Mouse (Mus musculus) midbrain, postnatal 0 days (tissue): ENCODE data around the gene Notch3. TPM values are rescaled to one million over a fixed set of nuclear protein-coding genes. Genes with fewer than 3 reads are reported as not detected.
A peak's percentile ranks its signal among the peaks of the same experiment; 100 is the strongest.
"Not testable (repeated sequence)": the region's sequence is repeated elsewhere in the genome, so short reads cannot be mapped to it uniquely, and the experiment has no call there.

Experiments used
- ATAC-seq: fragments of 200-750 bp; cut with Nextera tagmentation; 2 replicates; pipeline ENCODE4 v1.8.0; 2017; ENCODE audit warnings: moderate number of reproducible peaks, mild to moderate bottlenecking, moderate TSS enrichment, moderate library complexity; ENCODE audit not compliant: low FRiP score
- DNase-seq: peaks from one replicate; pipeline ENCODE4 v3.0.0-alpha.2; 2015; ENCODE audit warnings: low spot score
- H3K27ac ChIP-seq: fragments of 300-500 bp; sonication (generic); 2 replicates; pipeline ENCODE4 v1.5.1; 2014; ENCODE audit warnings: low read depth, mild to moderate bottlenecking, low read length, mixed read lengths
- H3K27me3 ChIP-seq: fragments of 300-500 bp; sonication (generic); 2 replicates; pipeline ENCODE4 v1.6.1; 2014; ENCODE audit warnings: low read length, control low read depth, mixed read lengths; ENCODE audit not compliant: insufficient read depth
- H3K36me3 ChIP-seq: fragments of 300-500 bp; sonication (generic); 2 replicates; pipeline ENCODE4 v1.6.1; 2014; ENCODE audit warnings: low read length, control low read depth, mixed read lengths; ENCODE audit not compliant: insufficient read depth
- H3K4me1 ChIP-seq: fragments of 300-500 bp; sonication (generic); 2 replicates; pipeline ENCODE4 v1.6.1; 2014; ENCODE audit warnings: mild to moderate bottlenecking, control low read depth, antibody characterized with exemption, low read length, mixed read lengths; ENCODE audit not compliant: insufficient read depth
- H3K4me2 ChIP-seq: fragments of 300-500 bp; sonication (generic); 2 replicates; pipeline ENCODE4 v1.6.1; 2014; ENCODE audit warnings: low read depth, mild to moderate bottlenecking, low read length, mixed read lengths; ENCODE audit not compliant: poor library complexity, severe bottlenecking
- H3K4me3 ChIP-seq: fragments of 300-500 bp; sonication (generic); 2 replicates; pipeline ENCODE4 v1.5.1; 2014; ENCODE audit warnings: low read depth, mild to moderate bottlenecking, low read length, moderate library complexity
- H3K9ac ChIP-seq: fragments of 300-500 bp; sonication (generic); replicated peaks from 2 replicates; pipeline ENCODE4 v1.6.1; 2014; ENCODE audit warnings: mild to moderate bottlenecking, low read length, moderate library complexity, mixed read lengths; ENCODE audit not compliant: poor library complexity, severe bottlenecking
- H3K9me3 ChIP-seq: fragments of 300-500 bp; sonication (generic); 2 replicates; pipeline ENCODE4 v1.6.1; 2016; ENCODE audit warnings: low read length, control low read depth
- CTCF ChIP-seq: IDR thresholded peaks from 2 replicates; pipeline ENCODE4 v1.5.1; 2016; ENCODE audit warnings: antibody characterized with exemption, mild to moderate bottlenecking
- WGBS: fragments of 180-500 bp; shearing (Covaris S2); extraction: QIAGEN DNeasy Blood & Tissue Kit; methylation state at CpG from one replicate; pipeline ENCODE4 v1.1.7; 2014; 5-methylcytosine and 5-hydroxymethylcytosine counted together
- polyA plus RNA-seq: library from polyadenylated mRNA; unstranded; fragments of >200 nt; fragmentation: Nextera tagmentation; extraction: Ambion mirVana; gene quantifications from 2 replicates; pipeline ENCODE4 v1.2.1, GENCODE M21; 2015
- total RNA-seq: library from RNA; depleted of rRNA; stranded (reverse); fragments of >200 nt; gene quantifications from 2 replicates; pipeline ENCODE4 v1.2.3, GENCODE M21; 2014; rRNA removed

The Notch3 gene
- total RNA-seq, result 42.4 and 43.9 TPM in 2 replicates
- 5.2 and 5.7 TPM in 2 replicates for polyA plus RNA-seq

GRCm38 (mm10) chr17:32166687-32167086, at the start of gene Notch3:
Notch3 (minus strand) TSS chr17:32166852.
- no peaks in the 10 kb centered on the region for H3K27me3 ChIP-seq
- no peaks in the 10 kb centered on the region for H3K4me1 ChIP-seq
- no peaks in the 10 kb centered on the region for H3K36me3 ChIP-seq
- H3K4me3 ChIP-seq, result peak within 1 kb of the TSS; percentile 44
- H3K27ac ChIP-seq, result peak within 1 kb of the TSS; percentile 72
- H3K9me3 ChIP-seq, result no peaks in the 10 kb centered on the region
- TF ChIP-seq CTCF, result no peak
- ATAC-seq (0 out of 2 replicates have a peak, but pooled peaks have one; percentile 29), DNase-seq (peak; percentile 61)
- H3K4me2 ChIP-seq, result peak within 1 kb of the TSS; percentile 96
- H3K9ac ChIP-seq, result peak within 1 kb of the TSS; percentile 55
- 1% methylated on average over 34 of the region's 39 CpGs for WGBS

GRCm38 (mm10) chr17:32215587-32215986, 48.9 kb upstream of the Notch3 start:
- H3K27me3 ChIP-seq, H3K9ac ChIP-seq, H3K27ac ChIP-seq, ATAC-seq, H3K9me3 ChIP-seq, H3K4me2 ChIP-seq, H3K4me3 ChIP-seq, DNase-seq, H3K4me1 ChIP-seq: not testable (repeated sequence)
- peaks cover 40% of the 10 kb centered on the region for H3K36me3 ChIP-seq
- 75% methylated on average over 4 of the region's 4 CpGs for WGBS
- TF ChIP-seq CTCF, result peak; percentile 46

DNA sequence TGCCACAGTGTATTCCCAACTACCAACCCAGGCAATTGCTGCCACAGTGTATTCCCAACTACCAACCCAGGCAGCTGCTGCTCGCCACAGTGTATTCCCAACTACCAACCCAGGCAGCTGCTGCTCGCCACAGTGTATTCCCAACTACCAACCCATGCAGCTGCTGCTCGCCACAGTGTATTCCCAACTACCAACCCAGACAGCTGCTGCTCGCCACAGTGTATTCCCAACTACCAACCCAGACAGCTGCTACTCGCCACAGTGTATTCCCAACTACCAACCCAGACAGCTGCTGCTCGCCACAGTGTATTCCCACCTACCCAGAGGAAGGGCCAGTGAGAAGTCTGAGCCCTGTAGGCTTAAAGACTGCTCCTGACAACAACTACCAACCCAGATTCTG, 44.9 kb upstream of the Notch3 start:
- H3K4me1 ChIP-seq, ATAC-seq, DNase-seq, H3K27me3 ChIP-seq, H3K4me2 ChIP-seq, H3K27ac ChIP-seq, H3K9ac ChIP-seq, H3K4me3 ChIP-seq, H3K9me3 ChIP-seq: not testable (repeated sequence)
- peaks cover 48% of the 10 kb centered on the region for H3K36me3 ChIP-seq
- 90% methylated on average over 6 of the region's 6 CpGs for WGBS

- 27% methylated on average over 3 of the region's 3 CpGs for WGBS
- H3K4me3 ChIP-seq, result no peak overlapping the region
- no peaks in the 10 kb centered on the region for H3K27me3 ChIP-seq
- no peak for ATAC-seq
- no peak overlapping the region for H3K9ac ChIP-seq
- H3K36me3 ChIP-seq, result peaks cover 53% of the 10 kb centered on the region
- DNase-seq, result peak; percentile 81
- H3K4me1 ChIP-seq, result no peaks in the 10 kb centered on the region
- H3K9me3 ChIP-seq, result no peaks in the 10 kb centered on the region
- no peak overlapping the region for H3K4me2 ChIP-seq
- no peak overlapping the region for H3K27ac ChIP-seq
- TF ChIP-seq CTCF, result peak; percentile 89
Measured at GRCm38 (mm10) chr17:32209752-32210151, 43.1 kb upstream of the Notch3 start.

- TF ChIP-seq CTCF, result no peak
- no peaks in the 10 kb centered on the region for H3K9me3 ChIP-seq
- H3K4me2 ChIP-seq, result no peak overlapping the region
- peaks cover 47% of the 10 kb centered on the region for H3K36me3 ChIP-seq
- no peak for ATAC-seq
- no peak overlapping the region for H3K27ac ChIP-seq
- no peak overlapping the region for H3K9ac ChIP-seq
- no peaks in the 10 kb centered on the region for H3K4me1 ChIP-seq
- peak; percentile 24 for DNase-seq
- 70% methylated on average over 6 of the region's 6 CpGs for WGBS
- H3K4me3 ChIP-seq, result no peak overlapping the region
- no peaks in the 10 kb centered on the region for H3K27me3 ChIP-seq
Measured at GRCm38 (mm10) chr17:32209144-32209543, 42.5 kb upstream of the Notch3 start.

DNA sequence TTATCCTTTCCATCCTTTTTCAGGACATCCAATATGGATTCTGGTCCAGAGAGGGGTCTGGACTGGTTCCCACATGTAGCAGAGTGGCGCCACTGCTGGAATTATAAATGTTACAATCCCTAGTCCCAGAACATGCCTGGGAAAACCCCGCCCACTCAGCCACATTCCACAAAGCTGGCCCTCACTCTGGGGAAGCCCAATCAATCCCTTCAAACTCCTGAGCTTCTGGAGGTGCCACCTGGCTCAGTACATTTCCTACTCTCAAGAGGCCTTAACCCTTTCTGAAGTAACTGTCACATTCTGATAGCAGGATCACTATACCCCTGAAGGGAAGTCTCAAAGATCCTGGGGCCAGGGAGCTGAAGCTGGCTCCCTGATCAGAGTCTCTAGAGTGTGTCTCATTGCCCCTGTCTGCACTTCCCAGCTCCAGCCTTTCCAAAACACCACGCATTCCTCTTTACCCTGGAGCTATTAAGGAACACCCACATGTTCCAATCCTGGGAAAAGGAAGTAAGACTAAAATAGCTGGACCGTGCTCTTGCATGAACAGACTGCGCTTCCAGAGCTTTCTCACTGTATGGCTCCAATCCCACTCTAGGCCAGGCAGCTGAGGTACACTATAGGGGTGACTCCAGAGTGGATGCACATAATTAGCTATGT, 41.1 kb upstream of the Notch3 start:
- H3K9ac ChIP-seq, result no peak overlapping the region
- no peaks in the 10 kb centered on the region for H3K4me1 ChIP-seq
- H3K36me3 ChIP-seq, result peaks cover 42% of the 10 kb centered on the region
- WGBS, result 72% methylated on average over 5 of the region's 5 CpGs
- no peaks in the 10 kb centered on the region for H3K27me3 ChIP-seq
- ATAC-seq (no peak), DNase-seq (no peak)
- H3K27ac ChIP-seq, result no peak overlapping the region
- no peak overlapping the region for H3K4me2 ChIP-seq
- H3K4me3 ChIP-seq, result no peak overlapping the region
- no peaks in the 10 kb centered on the region for H3K9me3 ChIP-seq
- TF ChIP-seq CTCF, result no peak
